Mouse (Mus musculus): Measurements from ENCODE around the gene Veph1.

Gene Veph1

DNA sequence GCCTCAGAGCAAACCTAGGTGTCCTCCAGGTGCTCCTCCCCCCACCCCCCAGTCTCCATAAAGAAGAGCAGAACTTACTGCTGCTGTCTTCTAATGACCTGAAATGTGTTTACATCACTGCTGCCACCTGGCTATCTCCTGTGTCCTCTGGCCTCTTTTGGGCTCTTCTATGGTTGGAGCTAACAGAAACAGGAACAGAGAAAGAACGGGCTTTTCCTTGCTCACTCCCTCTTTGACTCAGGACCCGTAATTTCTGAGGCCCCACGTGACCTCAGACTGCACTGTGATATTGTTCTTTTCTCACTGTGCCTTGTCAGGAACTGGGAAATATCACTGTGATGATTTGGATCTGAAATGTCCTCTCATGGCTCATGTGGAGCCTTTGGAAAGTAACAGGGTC, 271.2 kb downstream of the Veph1 start:
- no peak for DNase-seq (ENCODE audit: low spot score in 2 of 2)

- DNase-seq (ENCODE audit: low spot score in 2 of 2) = no peak
These were observed 272.3 kb downstream of the Veph1 start for GRCm38 (mm10) chr3:66024220-66024792.

GRCm38 (mm10) chr3:66019171-66019570, 277.5 kb downstream of the Veph1 start:
- no peak for DNase-seq (ENCODE audit: low spot score in 2 of 2)

GRCm38 (mm10) chr3:66007632-66008401, 288.8 kb downstream of the Veph1 start:
- no peak for DNase-seq (ENCODE audit: low spot score in 2 of 2)

DNA sequence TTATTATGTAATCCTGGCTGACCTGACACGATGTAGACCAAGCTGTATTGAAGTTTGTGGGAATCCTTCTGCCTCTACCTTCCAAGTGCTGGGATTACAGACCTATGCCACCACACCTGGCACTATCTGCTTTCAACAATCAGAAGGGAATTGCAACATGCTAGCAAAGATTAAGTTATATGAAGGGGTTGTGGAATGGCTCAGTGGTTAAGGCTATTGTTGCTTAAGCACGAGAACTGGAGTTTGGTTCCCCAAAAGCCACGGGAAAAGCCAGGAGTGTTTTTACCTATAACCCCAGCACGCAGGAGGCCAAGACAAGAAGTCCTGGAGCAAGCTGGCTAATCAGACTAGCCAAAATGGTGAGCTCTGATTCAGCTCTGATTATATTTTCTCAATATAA, 291.6 kb downstream of the Veph1 start:
- DNase-seq (ENCODE audit: low spot score in 2 of 2) = no peak

DNA sequence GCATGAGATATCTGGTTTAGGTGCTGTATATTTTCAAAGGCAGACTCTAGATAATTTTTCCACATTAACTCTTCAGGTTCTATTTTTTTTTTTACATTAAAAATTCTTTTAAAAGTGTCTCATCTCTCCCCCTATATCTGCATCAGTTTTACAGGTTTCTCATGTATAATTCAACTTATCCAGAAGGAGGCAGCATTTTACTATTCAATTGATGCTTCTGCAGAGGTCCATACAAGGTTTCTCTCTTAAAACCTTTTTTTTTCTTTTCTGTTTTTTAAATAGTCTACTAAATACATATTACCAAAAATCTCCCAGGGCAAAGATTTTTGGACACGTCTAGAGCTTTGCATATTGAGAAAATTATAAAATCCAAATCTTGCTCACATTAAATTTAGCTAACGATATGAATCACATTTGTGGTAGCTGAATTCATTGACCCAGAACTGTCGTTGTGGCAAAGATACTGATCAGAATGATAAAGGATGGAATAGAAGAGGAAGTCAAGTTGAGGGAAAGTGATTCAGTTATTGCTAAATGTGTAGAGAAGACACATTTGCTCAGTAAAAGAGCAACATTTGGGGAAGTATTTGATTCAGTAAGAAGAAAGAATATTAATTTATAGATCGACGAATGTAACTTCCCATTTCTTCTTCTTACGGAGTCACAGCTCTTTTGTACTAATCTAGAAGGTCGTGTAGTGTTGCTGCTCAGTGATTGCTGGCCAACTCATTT, 292.3 kb downstream of the Veph1 start:
- no peak for DNase-seq (ENCODE audit: low spot score in 2 of 2)

Data from spleen, postnatal 36 days (tissue).